Mouse (Mus musculus) urinary bladder, postnatal 36 days (tissue): Measurements from ENCODE around the gene Ccdc71.

Source experiments
- DNase-seq, 2 experiments: peaks; one replicate each; pipeline ENCODE4 v3.0.0; 2022; ENCODE audit warnings: low spot score in 2 of 2, mixed read lengths in 1 of 2

The Ccdc71 gene

GRCm38 (mm10) chr9:108489702-108490558 is 29.6 kb downstream of the Ccdc71 start:
- no peak for DNase-seq

- peak; percentile 92 to 97 for DNase-seq
Observed at GRCm38 (mm10) chr9:108490559-108491285, 30.4 kb downstream of the Ccdc71 start, which contains the start of gene Usp19. Usp19 (plus strand) TSS chr9:108490602.

- no peak for DNase-seq
Observed at GRCm38 (mm10) chr9:108491286-108491580, 30.9 kb downstream of the Ccdc71 start.

- DNase-seq, result peak in 1 of 2 experiments; percentile 49
Observed at GRCm38 (mm10) chr9:108492043-108492750, 31.9 kb downstream of the Ccdc71 start.

- no peak for DNase-seq
Observed at GRCm38 (mm10) chr9:108493246-108493645, 32.9 kb downstream of the Ccdc71 start.

- DNase-seq, result no peak
Observed at GRCm38 (mm10) chr9:108494146-108494825, 34.0 kb downstream of the Ccdc71 start.

GRCm38 (mm10) chr9:108494905-108495304 is 34.6 kb downstream of the Ccdc71 start:
- DNase-seq, result no peak

- no peak for DNase-seq
Observed at GRCm38 (mm10) chr9:108499231-108499630, 38.9 kb downstream of the Ccdc71 start.

GRCm38 (mm10) chr9:108499943-108500342 is 39.6 kb downstream of the Ccdc71 start:
- no peak for DNase-seq

- DNase-seq, result no peak
Observed at GRCm38 (mm10) chr9:108506901-108507300, 46.6 kb downstream of the Ccdc71 start.

- peak; percentile 91 to 95 for DNase-seq
Observed at GRCm38 (mm10) chr9:108507619-108508434, 47.5 kb downstream of the Ccdc71 start, which contains the start of gene Qars. Qars (plus strand) TSS chr9:108507706.

GRCm38 (mm10) chr9:108508776-108509175 is 48.4 kb downstream of the Ccdc71 start:
- no peak for DNase-seq
